In genomic region chr16:90390731-90391130, GRCm38 (mm10) we compare ENCODE assay signal across 20 mouse cellular contexts. TPM values are rescaled to one million over a fixed set of nuclear protein-coding genes. Genes with fewer than 3 reads are reported as not detected.
DNase-seq lines count a peak whose midpoint lies in the region; TF ChIP-seq lines count a peak whose summit lies in the region.
"Had no signal": no experiment of that assay in that cellular context is flagged by ENCODE, and none has a peak within 500 bp of the region (broad histone marks: within the 10 kb centered on the region; RNA-seq: fewer than 3 reads in every experiment).

No protein-coding gene starts in this region.

- no peak overlapping the region for H3K4me3 ChIP-seq in kidney, adult 2 months (ENCODE audit: insufficient read depth, low read depth, low read length)
- H3K4me3 ChIP-seq: embryonic facial prominence, embryonic 15.5 days; hindbrain, embryonic 15.5 days; intestine, embryonic 15.5 days; kidney, embryonic 15.5 days; limb, embryonic 13.5 days; liver, embryonic 13.5 days; midbrain, embryonic 10.5 days had no signal

- H3K36me3 ChIP-seq in kidney, adult 2 months (ENCODE audit: control insufficient read depth, insufficient read depth, low read length) = no peaks in the 10 kb centered on the region

- H3K4me1 ChIP-seq in kidney, adult 2 months (ENCODE audit: control insufficient read depth, insufficient read depth, low read length) = peaks cover 9% of the 10 kb centered on the region; the same call in 1 of the 2 replicates

- DNase-seq in adrenal gland, adult (ENCODE audit: inconsistent age in 2 of 2, low spot score in 1 of 2) = peak; percentile 82 to 89
- DNase-seq in adrenal gland, postnatal 4 days (ENCODE audit: low spot score in 2 of 2) = no peak
- DNase-seq in kidney, adult 2 months = peak; percentile 66
- no peak for DNase-seq in kidney, postnatal 10 days
- peak; percentile 74 for DNase-seq in adrenal gland, postnatal 14 days
- peak; percentile 21 for DNase-seq in lung, postnatal 25 days (ENCODE audit: low spot score)
- DNase-seq in right cerebral cortex, postnatal 36 days (ENCODE audit: low spot score in 2 of 2) = no peak
- DNase-seq in right cerebral cortex, adult 2 months (ENCODE audit: low spot score in 2 of 2) = no peak
- DNase-seq: cerebellum, adult 11-12 months; heart, postnatal 10 days; liver, embryonic 13.5 days; right cerebral cortex, postnatal 25 days; thymus, postnatal 25 days had no signal

- TF ChIP-seq POLR2A in kidney, adult 2 months (IDR thresholded peaks at IDR 0.05; ENCODE audit: low read depth, low read length) = no peak

- 66% methylated on average over 16 of the region's 16 CpGs for WGBS in kidney, adult 2 months

- TF ChIP-seq CTCF in kidney, adult 2 months (conservative IDR thresholded peaks at IDR 0.05; ENCODE audit: insufficient read depth, insufficient read length, low read depth, low read length) = no peak

- H3K27me3 ChIP-seq in kidney, adult 2 months (replicated peaks; ENCODE audit: control insufficient read depth, insufficient read depth, low read length) = no peaks in the 10 kb centered on the region
- H3K27me3 ChIP-seq: embryonic facial prominence, embryonic 15.5 days; hindbrain, embryonic 15.5 days; intestine, embryonic 15.5 days; kidney, embryonic 15.5 days; limb, embryonic 13.5 days had no signal

- H3K27ac ChIP-seq in kidney, adult 2 months (ENCODE audit: insufficient read depth, low read depth, low read length) = no peak overlapping the region
- H3K27ac ChIP-seq: embryonic facial prominence, embryonic 15.5 days; hindbrain, embryonic 15.5 days; intestine, embryonic 15.5 days; kidney, embryonic 15.5 days; limb, embryonic 13.5 days; liver, embryonic 13.5 days; macrophage; midbrain, embryonic 10.5 days had no signal

RNA-seq across cellular contexts. Expression of gene Hunk, which starts 4.9 kb away (rescaled TPM):
- total RNA-seq in adrenal gland, postnatal 4 days (2021) = 10 to 100 TPM; 12.3 to 13.7 TPM
- 2.1 and 2.3 TPM in 2 replicates for polyA plus RNA-seq in kidney, adult 2 months (2012; rRNA removed)
- total RNA-seq in adrenal gland, postnatal 14 days (2021) = 4.8 and 6.2 TPM in 2 replicates
- polyA plus RNA-seq: macrophage had no signal

Comparison
In these comparisons a context has a peak if more than half of its experiments do, and no peak if none do; other contexts are left out.
1. DNase-seq: peak in adrenal gland, adult (2 of 2), kidney, adult 2 months (single experiment), adrenal gland, postnatal 14 days (single experiment) and lung, postnatal 25 days (single experiment); none in adrenal gland, postnatal 4 days (0 of 2), kidney, postnatal 10 days (single experiment), right cerebral cortex, postnatal 36 days (0 of 2) and right cerebral cortex, adult 2 months (0 of 2).